Mouse (Mus musculus) spleen, adult 2 months (tissue): ENCODE measurements around the gene L2hgdh.

Experiments used
- CTCF ChIP-seq: fragments of 200-500 bp; IDR thresholded peaks from 2 replicates; pipeline ENCODE4 v1.5.1; 2011; ENCODE audit warnings: mild to moderate bottlenecking, inconsistent platforms; ENCODE audit not compliant: insufficient read depth, insufficient read length, insufficient replicate concordance; ENCODE audit errors: extremely low read depth
- POLR2A ChIP-seq: fragments of 200-500 bp; IDR thresholded peaks from 2 replicates; pipeline ENCODE4 v1.6.1; 2011; ENCODE audit warnings: low read depth, low read length, inconsistent platforms

DNA sequence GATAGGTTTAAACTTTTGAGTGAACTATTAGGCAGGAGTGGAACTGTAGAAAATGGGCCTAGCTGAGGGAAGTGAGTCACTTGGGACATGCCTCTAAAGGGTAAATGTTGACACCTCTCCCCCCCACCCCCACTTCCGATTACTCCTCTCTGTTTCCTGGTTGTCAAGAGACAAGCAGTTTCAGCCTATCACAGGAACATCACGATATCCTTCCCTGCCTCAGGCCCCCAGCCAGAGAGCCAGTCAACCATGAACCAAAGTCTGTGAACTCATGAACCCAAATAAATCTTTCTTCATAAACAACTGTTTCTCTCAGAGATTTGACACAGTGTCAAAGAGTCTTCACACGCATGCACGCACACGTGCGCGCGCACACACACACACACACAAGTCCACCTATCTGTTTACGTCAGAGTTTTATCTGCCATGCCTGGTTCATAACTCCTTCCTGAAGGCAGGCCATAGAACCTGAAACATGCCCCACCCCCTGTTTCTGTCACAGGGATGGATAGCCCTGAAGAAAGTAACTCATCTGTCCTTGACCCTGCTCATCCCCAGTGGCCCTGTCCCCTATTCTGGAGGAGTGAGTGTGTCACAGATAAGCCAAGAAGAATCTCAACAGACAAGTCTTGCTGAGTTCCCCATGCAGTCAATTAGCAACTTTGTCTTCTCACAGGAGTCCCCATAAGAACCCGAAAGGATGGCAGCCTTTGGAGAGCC lies 41.7 kb upstream of the L2hgdh start:
- TF ChIP-seq CTCF (no peak), POLR2A (no peak)
